Mouse (Mus musculus): ENCODE results near the gene Ace3. TPM values are rescaled to one million over a fixed set of nuclear protein-coding genes. Genes with fewer than 3 reads are reported as not detected.

Ace3 gene
- polyA plus RNA-seq, 1 experiment, result not detected

- H3K4me3 ChIP-seq (ENCODE audit: insufficient read depth, poor library complexity, severe bottlenecking), result no peak overlapping the region
- peaks cover 23% of the 10 kb centered on the region for H3K27me3 ChIP-seq (ENCODE audit: control insufficient read depth, insufficient read depth, insufficient read length)
- no peak overlapping the region for H3ac ChIP-seq (ENCODE audit: control insufficient read depth, insufficient read length, low read depth)
- no peaks in the 10 kb centered on the region for H3K36me3 ChIP-seq (ENCODE audit: control insufficient read depth, insufficient read depth)
- TF ChIP-seq MYOG (IDR thresholded peaks at IDR 0.05; ENCODE audit: control insufficient read depth, extremely low read depth, insufficient read length) (no peak), CEBPB (IDR thresholded peaks at IDR 0.05; ENCODE audit: low read depth) (no peak), CTCF (IDR thresholded peaks at IDR 0.05; ENCODE audit: control insufficient read depth, insufficient read depth, insufficient read length) (no peak), USF1 (IDR thresholded peaks at IDR 0.05; ENCODE audit: low read depth) (no peak), FOSL1 (IDR thresholded peaks at IDR 0.05; ENCODE audit: insufficient read depth, low read length, poor library complexity, severe bottlenecking) (no peak), MYOD1 (IDR thresholded peaks at IDR 0.05; ENCODE audit: control insufficient read depth, insufficient read length, low read depth) (no peak), MAX (IDR thresholded peaks at IDR 0.05) (no peak)
- no peaks in the 10 kb centered on the region for H3K79me2 ChIP-seq (ENCODE audit: control insufficient read depth, insufficient read depth)
- H3K79me3 ChIP-seq (ENCODE audit: low read depth), result no peaks in the 10 kb centered on the region
Measured at GRCm38 (mm10) chr11:105969516-105969915, 25.0 kb upstream of the Ace3 start.

- no peak for TF ChIP-seq CTCF (IDR thresholded peaks at IDR 0.05; ENCODE audit: control insufficient read depth, insufficient read depth, insufficient read length)
- no peak for TF ChIP-seq MYOG (IDR thresholded peaks at IDR 0.05; ENCODE audit: control insufficient read depth, extremely low read depth, insufficient read length)
- TF ChIP-seq MAX (IDR thresholded peaks at IDR 0.05), result no peak
- TF ChIP-seq USF1 (IDR thresholded peaks at IDR 0.05; ENCODE audit: low read depth), result no peak
- no peak for TF ChIP-seq FOSL1 (IDR thresholded peaks at IDR 0.05; ENCODE audit: insufficient read depth, low read length, poor library complexity, severe bottlenecking)
- TF ChIP-seq CEBPB (IDR thresholded peaks at IDR 0.05; ENCODE audit: low read depth), result no peak
- TF ChIP-seq MYOD1 (IDR thresholded peaks at IDR 0.05; ENCODE audit: control insufficient read depth, insufficient read length, low read depth), result no peak
- Histone ChIP-seq H3ac (ENCODE audit: control insufficient read depth, insufficient read length, low read depth) (no peak overlapping the region), H3K79me2 (ENCODE audit: control insufficient read depth, insufficient read depth) (no peaks in the 10 kb centered on the region), H3K36me3 (ENCODE audit: control insufficient read depth, insufficient read depth) (no peaks in the 10 kb centered on the region), H3K27me3 (ENCODE audit: control insufficient read depth, insufficient read depth, insufficient read length) (peaks cover 17% of the 10 kb centered on the region), H3K4me3 (ENCODE audit: insufficient read depth, poor library complexity, severe bottlenecking) (no peak overlapping the region), H3K79me3 (ENCODE audit: low read depth) (no peaks in the 10 kb centered on the region)
Measured at GRCm38 (mm10) chr11:105974593-105974992, 19.9 kb upstream of the Ace3 start.

GRCm38 (mm10) chr11:105975050-105975449 lies 19.4 kb upstream of the Ace3 start:
- TF ChIP-seq MAX (IDR thresholded peaks at IDR 0.05) (no peak), MYOD1 (IDR thresholded peaks at IDR 0.05; ENCODE audit: control insufficient read depth, insufficient read length, low read depth) (no peak), CTCF (IDR thresholded peaks at IDR 0.05; ENCODE audit: control insufficient read depth, insufficient read depth, insufficient read length) (no peak), CEBPB (IDR thresholded peaks at IDR 0.05; ENCODE audit: low read depth) (no peak), USF1 (IDR thresholded peaks at IDR 0.05; ENCODE audit: low read depth) (no peak), MYOG (IDR thresholded peaks at IDR 0.05; ENCODE audit: control insufficient read depth, extremely low read depth, insufficient read length) (no peak), FOSL1 (IDR thresholded peaks at IDR 0.05; ENCODE audit: insufficient read depth, low read length, poor library complexity, severe bottlenecking) (no peak)

GRCm38 (mm10) chr11:105975636-105976035 lies 18.8 kb upstream of the Ace3 start:
- Histone ChIP-seq H3K79me2 (ENCODE audit: control insufficient read depth, insufficient read depth) (no peaks in the 10 kb centered on the region), H3ac (ENCODE audit: control insufficient read depth, insufficient read length, low read depth) (no peak overlapping the region), H3K36me3 (ENCODE audit: control insufficient read depth, insufficient read depth) (no peaks in the 10 kb centered on the region), H3K79me3 (ENCODE audit: low read depth) (no peaks in the 10 kb centered on the region), H3K4me3 (ENCODE audit: insufficient read depth, poor library complexity, severe bottlenecking) (no peak overlapping the region), H3K27me3 (ENCODE audit: control insufficient read depth, insufficient read depth, insufficient read length) (peaks cover 20% of the 10 kb centered on the region)
- no peak for TF ChIP-seq CTCF (IDR thresholded peaks at IDR 0.05; ENCODE audit: control insufficient read depth, insufficient read depth, insufficient read length)
- no peak for TF ChIP-seq MAX (IDR thresholded peaks at IDR 0.05)
- TF ChIP-seq USF1 (IDR thresholded peaks at IDR 0.05; ENCODE audit: low read depth), result no peak
- no peak for TF ChIP-seq MYOD1 (IDR thresholded peaks at IDR 0.05; ENCODE audit: control insufficient read depth, insufficient read length, low read depth)
- TF ChIP-seq CEBPB (IDR thresholded peaks at IDR 0.05; ENCODE audit: low read depth), result no peak
- TF ChIP-seq MYOG (IDR thresholded peaks at IDR 0.05; ENCODE audit: control insufficient read depth, extremely low read depth, insufficient read length), result no peak
- TF ChIP-seq FOSL1 (IDR thresholded peaks at IDR 0.05; ENCODE audit: insufficient read depth, low read length, poor library complexity, severe bottlenecking), result no peak

More at GRCm38 (mm10) chr11:105975050-105975449, 19.4 kb upstream of the Ace3 start:
- Histone ChIP-seq H3K79me3 (ENCODE audit: low read depth) (no peaks in the 10 kb centered on the region), H3K36me3 (ENCODE audit: control insufficient read depth, insufficient read depth) (no peaks in the 10 kb centered on the region), H3K79me2 (ENCODE audit: control insufficient read depth, insufficient read depth) (no peaks in the 10 kb centered on the region), H3K27me3 (ENCODE audit: control insufficient read depth, insufficient read depth, insufficient read length) (peaks cover 18% of the 10 kb centered on the region), H3ac (ENCODE audit: control insufficient read depth, insufficient read length, low read depth) (no peak overlapping the region), H3K4me3 (ENCODE audit: insufficient read depth, poor library complexity, severe bottlenecking) (no peak overlapping the region)

- Histone ChIP-seq H3K36me3 (ENCODE audit: control insufficient read depth, insufficient read depth) (no peaks in the 10 kb centered on the region), H3ac (ENCODE audit: control insufficient read depth, insufficient read length, low read depth) (no peak overlapping the region), H3K27me3 (ENCODE audit: control insufficient read depth, insufficient read depth, insufficient read length) (peaks cover 7% of the 10 kb centered on the region), H3K4me3 (ENCODE audit: insufficient read depth, poor library complexity, severe bottlenecking) (no peak overlapping the region), H3K79me2 (ENCODE audit: control insufficient read depth, insufficient read depth) (no peaks in the 10 kb centered on the region), H3K79me3 (ENCODE audit: low read depth) (no peaks in the 10 kb centered on the region)
- TF ChIP-seq USF1 (IDR thresholded peaks at IDR 0.05; ENCODE audit: low read depth) (no peak), CTCF (IDR thresholded peaks at IDR 0.05; ENCODE audit: control insufficient read depth, insufficient read depth, insufficient read length) (no peak), CEBPB (IDR thresholded peaks at IDR 0.05; ENCODE audit: low read depth) (no peak), MYOG (IDR thresholded peaks at IDR 0.05; ENCODE audit: control insufficient read depth, extremely low read depth, insufficient read length) (no peak), MAX (IDR thresholded peaks at IDR 0.05) (no peak), MYOD1 (IDR thresholded peaks at IDR 0.05; ENCODE audit: control insufficient read depth, insufficient read length, low read depth) (no peak), FOSL1 (IDR thresholded peaks at IDR 0.05; ENCODE audit: insufficient read depth, low read length, poor library complexity, severe bottlenecking) (no peak)
Measured at GRCm38 (mm10) chr11:105978232-105978631, 16.2 kb upstream of the Ace3 start.

GRCm38 (mm10) chr11:105978634-105979033 lies 15.8 kb upstream of the Ace3 start:
- H3K36me3 ChIP-seq (ENCODE audit: control insufficient read depth, insufficient read depth), result no peaks in the 10 kb centered on the region
- no peak overlapping the region for H3ac ChIP-seq (ENCODE audit: control insufficient read depth, insufficient read length, low read depth)
- peaks cover 7% of the 10 kb centered on the region for H3K27me3 ChIP-seq (ENCODE audit: control insufficient read depth, insufficient read depth, insufficient read length)
- no peaks in the 10 kb centered on the region for H3K79me2 ChIP-seq (ENCODE audit: control insufficient read depth, insufficient read depth)
- no peak for TF ChIP-seq CTCF (IDR thresholded peaks at IDR 0.05; ENCODE audit: control insufficient read depth, insufficient read depth, insufficient read length)
- TF ChIP-seq FOSL1 (IDR thresholded peaks at IDR 0.05; ENCODE audit: insufficient read depth, low read length, poor library complexity, severe bottlenecking), result no peak
- no peak for TF ChIP-seq MYOG (IDR thresholded peaks at IDR 0.05; ENCODE audit: control insufficient read depth, extremely low read depth, insufficient read length)
- TF ChIP-seq USF1 (IDR thresholded peaks at IDR 0.05; ENCODE audit: low read depth), result no peak
- TF ChIP-seq CEBPB (IDR thresholded peaks at IDR 0.05; ENCODE audit: low read depth), result no peak
- TF ChIP-seq MYOD1 (IDR thresholded peaks at IDR 0.05; ENCODE audit: control insufficient read depth, insufficient read length, low read depth), result no peak
- no peak for TF ChIP-seq MAX (IDR thresholded peaks at IDR 0.05)
- H3K79me3 ChIP-seq (ENCODE audit: low read depth), result no peaks in the 10 kb centered on the region
- no peak overlapping the region for H3K4me3 ChIP-seq (ENCODE audit: insufficient read depth, poor library complexity, severe bottlenecking)
